Mouse (Mus musculus) large intestine, adult 2 months (tissue): ENCODE results near the gene Arnt. TPM values are rescaled to one million over a fixed set of nuclear protein-coding genes. Genes with fewer than 3 reads are reported as not detected.
"Not testable (repeated sequence)": the region's sequence is repeated elsewhere in the genome, so short reads cannot be mapped to it uniquely, and the experiment has no call there.

ENCODE experiments used
- DNase-seq: peaks from one replicate; pipeline ENCODE4 v3.0.0-alpha.2; 2012; ENCODE audit warnings: low read depth, low spot score
- WGBS: fragments of 180-500 bp; shearing (Covaris S2); methylation state at CpG from one replicate; pipeline ENCODE4 v1.1.7; 2018; 5-methylcytosine and 5-hydroxymethylcytosine counted together
- polyA plus RNA-seq: library from polyadenylated mRNA; depleted of rRNA; stranded (reverse); fragments of >200 nt; gene quantifications from 2 replicates; pipeline ENCODE4 v1.2.3, GENCODE M21; 2012; rRNA removed

Arnt gene
- polyA plus RNA-seq, result 15.8 and 23.9 TPM in 2 replicates

DNA sequence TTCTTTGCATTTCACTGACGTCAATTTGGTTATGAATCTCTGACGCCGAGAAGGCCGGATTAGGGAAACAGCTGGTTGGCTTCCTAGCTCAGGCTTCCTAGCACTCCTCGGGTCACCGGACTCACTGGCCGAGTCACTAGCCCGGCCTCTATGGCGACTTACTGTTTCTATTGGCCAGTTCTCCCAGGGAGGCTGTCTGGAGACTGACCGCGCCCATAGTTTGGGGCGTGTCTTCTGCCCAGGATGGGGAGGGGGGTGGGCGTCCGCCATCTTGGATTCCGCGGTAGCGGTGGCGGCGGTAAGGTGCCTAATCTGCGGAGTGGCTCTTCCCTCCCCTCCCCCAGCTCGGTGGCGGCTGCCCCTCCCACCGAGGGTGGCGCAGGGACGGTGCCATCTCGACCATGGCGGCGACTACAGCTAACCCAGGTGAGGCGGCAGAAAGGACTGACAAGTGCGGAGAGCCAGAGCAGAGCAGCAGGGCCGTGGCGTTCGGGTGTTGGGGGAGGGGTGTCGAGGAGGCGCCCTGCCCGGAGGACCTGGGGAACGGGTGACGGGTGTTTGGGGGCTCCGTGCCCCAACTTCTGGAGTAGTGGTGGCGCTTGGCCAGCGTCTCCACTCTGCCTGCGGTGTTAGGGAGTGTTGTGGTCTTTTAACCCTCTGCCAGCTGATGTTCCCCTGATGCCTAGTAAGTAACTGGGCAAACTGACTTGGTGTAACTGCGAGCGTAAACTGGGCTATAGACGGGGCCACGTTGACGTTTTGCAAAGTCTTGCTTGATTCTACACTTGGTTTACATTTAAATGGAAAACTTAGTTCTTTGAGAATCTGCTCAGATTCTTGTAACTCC is at the start of gene Arnt:
Arnt (plus strand) TSS at position 253 of the 847 bp plus-strand sequence.
- DNase-seq, result peak; percentile 96
- WGBS, result under 1% methylated on average over 47 of the region's 47 CpGs

DNA sequence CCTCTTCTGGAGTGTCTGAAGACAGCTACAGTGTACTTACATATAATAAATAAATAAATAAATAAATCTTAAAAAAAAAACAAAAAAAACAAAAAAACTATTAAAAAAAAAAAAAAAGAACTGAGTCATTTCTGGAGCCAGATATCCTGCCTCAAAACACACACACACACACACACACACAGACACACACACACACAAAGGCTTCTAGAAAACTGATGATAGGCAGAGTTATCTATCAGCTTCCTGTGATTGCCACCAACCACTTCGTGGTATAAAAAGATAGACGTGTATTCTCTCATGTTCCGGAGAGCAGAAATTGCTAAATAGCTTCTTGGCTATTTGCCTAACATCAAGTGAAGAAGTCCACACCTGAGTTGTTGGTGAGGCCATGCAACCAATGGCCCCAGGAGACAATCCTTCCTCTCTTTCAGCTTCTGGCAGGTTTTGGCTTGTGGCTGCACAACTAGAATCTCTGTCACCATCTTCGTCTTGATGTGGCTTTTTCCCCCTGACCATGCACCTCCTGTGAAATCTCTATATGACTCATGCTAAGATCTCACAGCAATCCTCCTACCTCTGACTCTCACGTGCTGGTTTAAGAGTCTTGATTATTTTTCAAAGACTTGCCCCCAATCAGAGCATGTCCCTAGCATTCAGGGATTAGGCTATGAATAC is 48.6 kb upstream of the Arnt start:
- DNase-seq, result no peak

DNA sequence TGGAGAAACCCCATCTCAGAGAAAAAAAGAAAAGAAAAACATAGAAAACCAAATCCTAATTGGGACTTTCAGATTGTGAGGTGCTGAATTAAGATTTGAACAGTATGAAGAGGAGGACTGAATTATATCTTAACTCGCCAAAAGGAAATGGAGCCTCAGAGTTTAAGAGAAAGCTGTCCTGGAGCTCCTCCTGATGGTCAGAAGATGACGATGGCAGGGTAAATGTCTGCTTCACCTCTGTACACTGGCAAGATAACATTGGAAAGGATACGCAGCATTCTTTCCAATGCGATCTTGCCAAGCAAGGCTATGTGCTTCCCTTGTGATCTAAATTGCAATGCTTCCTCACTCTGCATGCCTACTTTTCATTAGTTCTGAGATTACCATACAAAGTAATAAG is 39.8 kb upstream of the Arnt start:
- 63% methylated on average over 4 of the region's 4 CpGs for WGBS
- DNase-seq, result no peak

More for the DNA sequence above, 48.6 kb upstream of the Arnt start:
- WGBS, result 76% methylated on average over 5 of the region's 5 CpGs

DNA sequence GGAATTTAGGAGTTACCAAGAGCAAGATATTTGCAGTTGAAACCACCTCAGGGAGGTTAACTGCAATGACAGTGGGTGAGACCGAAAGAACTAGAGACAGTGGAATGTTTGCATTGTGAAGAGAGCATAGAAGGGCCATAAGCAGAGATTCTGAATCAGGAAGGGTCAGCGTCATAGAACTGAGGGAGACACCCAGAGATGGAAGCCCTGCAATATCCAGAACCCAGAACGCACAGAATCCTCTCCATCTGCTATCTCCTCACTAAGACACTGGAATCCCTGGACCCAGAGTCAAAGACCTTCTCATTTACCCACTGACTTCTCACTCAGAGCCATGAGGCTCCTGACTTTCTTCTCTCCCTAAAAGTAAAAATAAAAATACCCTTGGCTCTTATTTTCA is 31.4 kb upstream of the Arnt start, which contains the start of gene 4930558C23Rik:
4930558C23Rik (minus strand) TSS at position 101 of the 400 bp plus-strand sequence.
- WGBS, result 79% methylated on average over 3 of the region's 3 CpGs
- no peak for DNase-seq

DNA sequence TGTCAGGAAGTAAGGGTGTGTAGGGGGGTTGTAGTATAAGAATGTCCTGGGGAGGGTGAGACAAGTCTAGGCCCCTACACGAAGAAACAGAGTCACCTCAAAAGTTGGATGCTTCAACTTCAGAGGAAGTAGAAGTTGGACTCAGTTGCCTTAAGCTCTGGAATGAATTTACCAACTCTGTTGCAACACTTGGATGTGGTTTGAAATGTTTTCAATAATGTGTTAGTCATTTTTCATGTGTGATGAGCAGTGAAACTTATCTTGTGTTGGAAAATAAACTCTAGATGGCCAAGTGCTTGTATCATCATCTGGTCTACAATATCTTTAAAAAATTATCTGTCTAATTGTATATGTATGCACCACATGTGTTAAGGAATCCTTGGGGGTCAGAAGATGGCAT is 26.5 kb upstream of the Arnt start:
- WGBS, result 76% methylated on average over 1 of the region's 1 CpGs
- no peak for DNase-seq

DNA sequence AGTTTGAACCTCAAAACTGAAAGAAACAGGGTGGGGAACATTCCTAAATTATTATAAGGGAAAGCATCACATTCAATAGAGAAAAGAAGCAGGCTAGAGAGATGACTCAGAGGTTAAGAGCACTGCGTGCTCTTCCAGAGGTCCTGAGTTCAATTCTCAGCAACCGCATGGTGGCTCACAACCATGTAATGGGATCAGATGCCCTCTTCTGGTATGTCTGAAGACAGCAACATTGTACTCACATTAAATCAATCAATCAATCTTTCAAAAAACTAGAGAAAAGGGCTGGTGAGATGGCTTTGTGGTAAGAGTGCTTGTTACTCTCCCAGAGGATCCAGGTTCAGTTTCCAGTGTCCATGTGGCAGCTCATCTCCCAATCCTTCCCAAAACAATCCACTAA is 25.3 kb upstream of the Arnt start:
- WGBS, result 90% methylated on average over 2 of the region's 2 CpGs
- DNase-seq, result no peak

DNA sequence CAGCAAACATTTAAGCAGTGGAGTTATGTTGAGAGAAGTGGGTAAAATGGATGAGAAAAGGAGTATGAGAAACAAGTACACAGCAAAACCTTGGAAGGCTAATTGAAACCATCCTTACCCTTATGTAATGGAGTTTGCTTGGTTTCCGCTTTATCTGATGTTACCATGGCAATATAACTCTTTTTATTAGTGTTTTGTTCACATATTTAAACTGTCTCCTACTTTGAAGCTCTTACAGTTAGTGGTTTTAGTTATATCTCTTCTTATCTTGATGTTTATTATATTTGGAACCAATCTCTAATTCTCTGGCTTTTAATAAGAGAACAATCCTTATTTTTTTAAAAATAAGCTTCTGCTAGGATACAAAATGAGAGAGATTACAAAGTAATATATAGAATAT is 21.9 kb upstream of the Arnt start:
- WGBS, result 53% methylated on average over 1 of the region's 1 CpGs
- DNase-seq, result no peak

DNA sequence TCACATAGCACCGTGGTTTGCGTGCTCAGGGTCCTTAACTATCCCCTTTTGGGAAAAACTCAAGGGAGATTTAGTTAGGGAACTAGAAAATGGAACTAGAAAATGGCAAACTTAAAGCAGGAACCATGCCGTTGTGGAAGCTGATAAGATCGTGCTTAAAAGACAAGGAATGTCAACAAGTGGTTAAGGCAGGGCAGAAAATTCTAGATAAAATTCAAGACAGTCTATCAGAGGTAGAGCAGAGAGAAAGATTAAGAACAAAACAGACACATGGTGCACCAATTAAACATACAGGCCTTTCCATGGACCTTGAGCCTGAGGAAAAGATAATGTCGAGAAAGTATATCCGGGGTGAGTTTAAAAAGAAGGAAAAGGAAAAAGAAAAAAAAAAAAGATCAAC is 16.3 kb upstream of the Arnt start:
- 93% methylated on average over 6 of the region's 6 CpGs for WGBS
- no peak for DNase-seq

DNA sequence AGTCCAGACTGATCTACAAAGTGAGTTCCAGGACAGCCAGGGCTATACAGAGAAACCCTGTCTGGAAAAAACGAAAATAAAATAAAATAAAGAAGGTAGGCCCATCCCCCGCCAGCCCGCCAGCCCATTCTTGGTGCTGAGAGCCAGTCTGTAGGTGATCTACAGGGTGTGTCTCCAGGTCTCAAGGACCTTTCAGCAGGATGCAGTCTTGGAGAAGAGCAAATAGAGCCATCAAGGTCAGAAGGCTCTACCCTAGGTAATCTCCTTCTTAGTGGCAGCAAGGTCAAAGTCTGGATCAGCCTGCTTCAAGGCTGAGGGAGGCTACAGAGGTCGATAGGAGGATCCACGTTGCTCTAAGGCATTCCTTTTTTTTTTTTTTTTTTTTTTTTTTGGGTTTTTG is 7.7 kb upstream of the Arnt start:
- DNase-seq, result not testable (repeated sequence)
- 83% methylated on average over 5 of the region's 5 CpGs for WGBS

DNA sequence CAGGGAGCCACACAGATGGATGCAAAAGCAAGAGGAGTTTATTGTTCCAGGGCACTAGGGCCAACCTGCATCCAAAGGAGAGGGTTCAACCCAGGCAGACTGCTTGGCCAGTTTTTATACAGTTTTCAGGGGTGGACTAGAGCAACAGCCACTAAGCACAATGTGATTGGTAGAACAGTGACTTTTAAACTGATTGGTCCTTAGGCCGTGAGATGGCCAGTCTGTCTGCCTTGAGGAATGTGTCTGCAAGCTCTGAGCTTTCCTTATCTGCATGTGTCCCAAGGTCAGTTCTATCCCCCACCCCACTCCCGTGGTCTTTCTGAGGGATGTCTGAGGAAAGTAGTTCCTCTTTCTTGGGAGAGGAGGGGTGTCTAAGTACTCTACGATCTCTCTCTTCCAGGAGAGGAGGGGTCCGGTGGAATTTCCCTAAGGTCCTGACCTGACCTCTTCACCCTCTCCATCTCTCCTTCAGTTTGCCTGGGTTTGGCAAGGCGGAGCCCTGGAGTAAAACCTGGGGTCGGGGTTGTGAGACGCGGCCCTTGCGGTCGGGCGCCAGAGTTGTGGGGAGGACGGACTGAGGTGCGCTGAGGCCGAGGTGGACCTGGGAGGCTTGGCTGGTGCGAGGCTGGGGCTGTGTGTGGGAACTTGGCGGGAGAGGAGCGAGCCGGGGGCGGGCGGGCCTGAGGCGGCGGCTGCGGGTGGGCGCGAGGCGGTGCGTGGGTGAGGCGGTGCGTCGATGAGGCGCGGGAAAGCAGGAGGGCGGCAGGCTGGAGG is 6.9 kb upstream of the Arnt start:
- WGBS, result 41% methylated on average over 11 of the region's 33 CpGs
- DNase-seq, result not testable (repeated sequence)

DNA sequence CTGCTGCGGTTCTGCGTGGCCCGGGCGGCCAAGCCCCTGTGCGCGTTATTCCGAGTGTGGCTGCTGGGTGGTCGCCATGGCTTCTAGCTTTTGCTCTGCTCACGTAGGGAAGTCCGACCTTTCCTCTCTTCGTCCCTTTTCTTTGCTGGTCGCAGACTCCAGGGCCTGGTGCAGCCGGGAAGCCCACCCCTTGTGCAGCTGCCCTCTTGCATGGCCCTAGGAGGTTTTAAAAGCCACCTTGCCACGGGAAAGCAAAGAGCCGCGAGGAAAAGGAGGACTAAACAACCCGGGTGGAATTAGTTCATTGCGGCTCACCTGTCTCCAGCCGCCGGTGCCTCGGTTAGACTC is 6.3 kb upstream of the Arnt start:
- WGBS, result 10% methylated on average over 16 of the region's 21 CpGs
- not testable (repeated sequence) for DNase-seq

DNA sequence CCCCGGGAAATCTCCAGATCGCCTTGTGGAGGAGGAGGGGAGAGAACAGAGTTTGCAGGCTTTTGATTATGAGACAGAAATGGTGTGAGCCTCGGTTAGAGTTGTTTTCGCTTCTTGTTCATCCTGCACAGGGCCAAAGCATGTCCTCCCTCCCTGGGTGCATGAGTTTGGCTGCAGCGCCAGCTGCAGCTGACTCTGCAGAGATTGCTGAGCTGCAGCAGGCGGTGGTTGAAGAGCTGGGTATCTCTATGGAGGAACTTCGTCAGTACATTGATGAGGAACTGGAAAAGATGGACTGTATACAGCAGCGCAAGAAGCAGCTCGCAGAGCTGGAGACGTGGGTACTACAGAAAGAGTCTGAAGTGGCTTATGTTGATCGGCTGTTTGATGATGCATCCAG is 5.8 kb upstream of the Arnt start:
- 83% methylated on average over 6 of the region's 11 CpGs for WGBS
- DNase-seq, result not testable (repeated sequence)

DNA sequence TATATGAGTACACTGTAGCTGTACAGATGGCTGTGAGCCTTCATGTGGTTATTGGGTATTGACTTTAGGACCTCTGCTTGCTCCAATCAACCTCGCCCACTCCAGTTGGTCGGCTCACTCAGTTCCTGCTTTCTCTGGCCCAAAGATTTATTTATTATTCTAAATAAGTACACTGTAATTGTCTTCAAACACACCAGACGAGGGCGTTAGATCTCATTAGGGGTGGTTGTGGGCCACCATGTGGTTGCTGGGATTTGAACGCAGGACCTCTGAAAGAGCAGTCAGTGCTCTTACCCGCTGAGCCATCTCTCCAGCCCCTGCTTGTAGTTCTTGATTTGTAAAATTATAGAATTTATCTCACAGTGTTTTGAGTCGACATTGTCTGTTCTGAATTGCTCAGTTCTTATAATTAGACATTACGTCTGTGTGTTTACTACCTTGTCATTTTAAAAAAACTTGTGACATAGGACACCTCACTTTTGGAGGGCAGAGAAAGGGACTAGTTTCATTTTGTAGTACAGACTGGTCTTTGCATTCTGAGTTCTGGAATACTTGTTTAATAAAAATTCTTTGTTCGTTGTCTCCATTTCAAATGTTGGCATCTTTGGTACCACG is 780 bp upstream of the Arnt start:
- DNase-seq, result no peak
- WGBS, result 46% methylated on average over 10 of the region's 10 CpGs

DNA sequence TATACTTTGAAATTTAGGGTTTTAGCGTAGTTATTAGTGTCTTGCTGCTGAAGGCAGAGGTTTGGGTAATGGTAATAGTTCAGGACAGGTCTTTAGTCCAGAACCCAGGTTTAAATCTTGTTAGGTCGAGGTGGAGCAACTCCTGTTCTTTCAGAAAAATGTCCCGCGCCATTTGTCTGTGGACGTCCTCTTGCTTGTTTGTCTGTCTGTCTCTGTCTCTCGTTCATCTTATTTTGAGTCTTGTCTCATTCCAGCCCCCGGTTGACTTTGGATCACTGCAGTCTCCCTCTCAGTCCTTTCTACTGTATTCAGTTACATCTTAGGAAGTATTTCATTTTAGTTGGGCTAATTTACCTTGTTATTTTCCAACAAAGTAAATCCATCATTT is 789 bp downstream of the Arnt start:
- DNase-seq, result no peak
- WGBS, result 2% methylated on average over 7 of the region's 7 CpGs

DNA sequence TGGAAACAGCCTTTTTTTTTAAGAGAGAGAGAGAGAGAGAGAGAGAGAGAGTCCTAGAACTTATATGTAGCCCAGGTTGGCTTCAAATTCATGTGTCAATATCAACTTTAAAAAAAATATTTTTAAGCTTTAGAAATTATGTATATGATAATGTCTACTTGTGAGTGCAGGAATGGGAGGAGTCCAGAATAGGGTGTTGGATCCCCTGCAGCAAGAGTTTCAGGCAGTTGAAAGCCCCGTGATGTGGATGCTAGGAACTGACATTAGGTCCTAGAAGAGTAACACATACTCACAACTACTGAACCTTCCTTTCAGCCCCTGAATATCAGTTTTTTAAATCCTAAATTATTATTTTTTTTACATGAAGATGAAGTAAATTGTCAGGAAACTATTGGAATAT is 1.4 kb downstream of the Arnt start:
- no peak for DNase-seq
- WGBS, result 60% methylated on average over 1 of the region's 1 CpGs

DNA sequence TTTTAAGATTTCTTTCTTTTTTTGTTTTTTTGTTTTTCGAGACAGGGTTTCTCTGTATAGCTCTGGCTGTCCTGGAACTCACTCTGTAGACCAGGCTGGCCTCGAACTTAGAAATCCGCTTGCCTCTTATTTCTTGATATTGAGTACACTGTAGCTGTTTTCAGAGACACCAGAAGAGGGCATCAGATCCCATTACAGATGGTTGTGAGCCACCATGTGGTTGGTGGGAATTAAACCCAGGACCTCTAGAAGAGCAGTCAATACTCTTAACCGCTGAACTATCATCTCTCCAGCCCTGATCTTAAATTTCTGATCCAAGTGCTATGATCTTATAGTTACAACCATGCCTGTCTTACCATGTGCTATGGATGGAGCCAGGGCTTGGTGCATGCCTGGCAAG is 4.4 kb downstream of the Arnt start:
- DNase-seq, result not testable (repeated sequence)
- WGBS, result 95% methylated on average over 4 of the region's 4 CpGs

DNA sequence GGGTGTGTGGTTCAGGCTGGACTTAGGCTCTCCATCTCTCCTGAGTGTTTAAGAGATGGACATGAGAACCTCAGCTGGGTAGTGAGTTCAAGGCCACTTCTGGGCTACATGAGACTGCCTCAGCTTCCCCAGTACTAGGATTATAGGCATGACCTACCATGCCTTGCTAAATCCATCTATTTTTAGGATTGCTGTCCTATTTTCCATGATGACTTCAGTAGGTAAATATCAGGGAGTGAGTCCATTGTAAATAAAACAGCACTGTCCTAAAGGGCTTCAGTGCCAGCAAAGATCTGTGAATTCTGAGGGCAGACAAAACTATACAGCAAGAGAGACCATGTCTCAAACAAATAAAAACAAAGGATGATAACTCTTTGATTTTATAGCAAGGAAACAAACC is 5.5 kb downstream of the Arnt start:
- DNase-seq, result no peak

DNA sequence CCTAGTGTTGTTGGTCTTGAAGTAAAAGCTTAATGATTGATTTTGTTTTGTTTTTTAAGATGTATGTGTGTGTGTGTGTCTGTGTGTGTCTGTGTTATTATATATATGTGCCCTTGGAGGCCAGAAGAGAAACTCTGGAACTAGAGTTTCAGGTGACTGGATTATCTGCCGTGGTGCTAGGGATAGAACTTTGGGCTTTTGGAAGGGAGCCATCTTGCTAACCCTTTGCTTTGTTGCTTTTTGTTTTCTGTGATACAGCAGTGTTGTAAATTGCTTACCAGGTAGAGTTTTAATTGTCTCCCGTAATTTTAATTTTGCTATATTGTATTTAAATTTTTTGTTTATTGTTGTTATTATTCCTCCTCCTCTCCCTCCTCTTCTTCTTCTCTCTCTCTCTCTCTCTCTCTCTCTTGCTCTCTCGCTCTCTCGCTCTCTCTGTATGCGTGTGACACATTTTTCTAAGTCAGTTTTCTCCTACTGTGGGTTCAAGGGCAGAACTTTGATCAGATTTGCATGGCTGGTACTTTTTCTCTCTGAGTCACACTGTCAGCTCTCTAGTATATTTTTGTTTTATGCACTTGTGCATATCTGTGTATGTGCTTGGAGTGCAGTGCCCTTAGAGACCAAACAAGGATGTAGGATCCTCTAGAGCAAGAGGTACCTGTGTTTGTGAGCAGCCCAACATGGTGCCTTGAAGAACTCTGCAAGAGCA is 8.4 kb downstream of the Arnt start:
- no peak for DNase-seq

DNA sequence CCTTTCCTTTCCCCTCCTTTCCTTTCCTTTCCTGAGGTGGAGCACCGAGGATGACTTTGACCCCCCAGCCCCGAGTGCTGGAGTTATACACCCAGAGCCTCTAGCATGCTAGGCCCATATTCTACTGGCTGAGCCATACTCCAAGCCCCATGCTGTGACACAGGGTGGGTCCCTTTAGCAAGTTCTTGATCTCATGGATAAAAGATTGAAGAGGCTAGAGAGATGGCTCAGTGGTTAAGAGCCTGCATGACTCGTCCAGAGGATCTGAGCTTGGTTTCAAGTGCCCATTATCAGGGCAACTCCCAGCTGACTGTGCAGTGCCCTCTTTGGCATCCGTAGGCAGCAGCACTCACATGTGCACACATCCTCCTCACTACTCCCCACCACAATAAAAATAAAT is 11.1 kb downstream of the Arnt start:
- 61% methylated on average over 4 of the region's 4 CpGs for WGBS

More for the DNA sequence above, 8.4 kb downstream of the Arnt start:
- 77% methylated on average over 5 of the region's 5 CpGs for WGBS

More for the DNA sequence above, 11.1 kb downstream of the Arnt start:
- no peak for DNase-seq
